Mouse (Mus musculus): ENCODE data around the gene Get4. TPM values are rescaled to one million over a fixed set of nuclear protein-coding genes. Genes with fewer than 3 reads are reported as not detected.

The Get4 gene
- total RNA-seq, 2 experiments from 2014 or later: 40.9 to 45.2 TPM

GRCm38 (mm10) chr5:139310477-139310876 is 58.4 kb downstream of the Get4 start:
- intact Hi-C loops (cut with DNase I): no loop called here
- DNase-seq (ENCODE audit: low spot score): no peak

- intact Hi-C loops (cut with DNase I): no loop called here
Observed at GRCm38 (mm10) chr5:139311822-139312221, 59.7 kb downstream of the Get4 start.

GRCm38 (mm10) chr5:139313536-139313935 is 61.4 kb downstream of the Get4 start:
- intact Hi-C loops (cut with DNase I): no loop called here
- no peak for DNase-seq (ENCODE audit: low spot score)

More at GRCm38 (mm10) chr5:139311822-139312221, 59.7 kb downstream of the Get4 start:
- no peak for DNase-seq (ENCODE audit: low spot score)

- intact Hi-C loops (cut with DNase I): no loop called here
- no peak for DNase-seq (ENCODE audit: low spot score)
Observed at GRCm38 (mm10) chr5:139314941-139315642, 63.0 kb downstream of the Get4 start.

- DNase-seq (ENCODE audit: low spot score): no peak
- intact Hi-C loops (cut with DNase I): no loop called here
Observed at GRCm38 (mm10) chr5:139316982-139317675, 65.0 kb downstream of the Get4 start.

- intact Hi-C loops (cut with DNase I): no loop called here
- DNase-seq (ENCODE audit: low spot score): no peak
Observed at GRCm38 (mm10) chr5:139317751-139318504, 65.8 kb downstream of the Get4 start.

Other genes with a start within 250 kb of the Get4 start
- 1 to 10 TPM; 1.7 to 2.5 TPM for gene Prkar1b, start 102.3 kb upstream of the Get4 start, total RNA-seq (2021)
- 10 to 100 TPM; 14.5 to 21.9 TPM for gene Dnaaf5, start 102.1 kb upstream of the Get4 start, total RNA-seq (2021)
- gene Sun1, start 51.7 kb upstream of the Get4 start, total RNA-seq (2021): 10 to 100 TPM; 42.4 to 53.7 TPM
- 1 to 10 TPM; 1.4 to 1.5 TPM for gene Adap1, start 73.3 kb downstream of the Get4 start, total RNA-seq (2021)
- 10 to 100 TPM; 82.2 to 91.1 TPM for gene Cox19, start 99.1 kb downstream of the Get4 start, total RNA-seq (2021)
- not detected for gene Cyp2w1, start 100.3 kb downstream of the Get4 start, total RNA-seq (2021)
- gene Gpr146, start 125.4 kb downstream of the Get4 start, total RNA-seq (2021): 10 to 100 TPM; 35.3 to 58.5 TPM
- under 1 TPM; 0.70 to 0.78 TPM for gene C130050O18Rik, start 153.0 kb downstream of the Get4 start, total RNA-seq (2021)
- 1 to 10 TPM; 1.3 to 2.1 TPM for gene Gper1, start 170.8 kb downstream of the Get4 start, total RNA-seq (2021)
- gene 3110082I17Rik, start 208.2 kb downstream of the Get4 start, total RNA-seq (2021): 1 to 10 TPM; 5.0 to 5.3 TPM
- 10 to 100 TPM; 15.1 to 16.5 TPM for gene Zfand2a, start 232.2 kb downstream of the Get4 start, total RNA-seq (2021)